Mouse (Mus musculus): ENCODE data around the gene Plpp7. TPM values are rescaled to one million over a fixed set of nuclear protein-coding genes. Genes with fewer than 3 reads are reported as not detected.
A peak's percentile ranks its signal among the peaks of the same experiment; 100 is the strongest.

The Plpp7 gene
- polyA plus RNA-seq, 1 experiment from 2014 or later, result 7.3 TPM

- ATAC-seq (ENCODE audit: low FRiP score), result no peak
- Histone ChIP-seq H3K4me3 (ENCODE audit: low read depth, low read length) (no peak overlapping the region), H3K9me3 (ENCODE audit: control insufficient read depth, low read length) (no peaks in the 10 kb centered on the region), H3K27ac (ENCODE audit: low read depth, low read length) (no peak overlapping the region), H3K4me1 (ENCODE audit: control insufficient read depth, insufficient read depth, low read length) (no peaks in the 10 kb centered on the region; the same call in 1 of the 2 replicates), H3K9ac (ENCODE audit: low read length) (no peak overlapping the region), H3K36me3 (ENCODE audit: control insufficient read depth, insufficient read depth, low read length) (no peaks in the 10 kb centered on the region), H3K4me2 (no peak overlapping the region), H3K27me3 (ENCODE audit: control insufficient read depth, insufficient read depth, low read length) (no peaks in the 10 kb centered on the region)
- 85% methylated on average over 7 of the region's 7 CpGs for WGBS
- peak; percentile 54 for DNase-seq (ENCODE audit: low spot score, missing footprints)
Observed at GRCm38 (mm10) chr2:32104122-32104521, 8.8 kb downstream of the Plpp7 start.

- no peaks in the 10 kb centered on the region; the same call in 1 of the 2 replicates for H3K4me1 ChIP-seq (ENCODE audit: control insufficient read depth, insufficient read depth, low read length)
- H3K36me3 ChIP-seq (ENCODE audit: control insufficient read depth, insufficient read depth, low read length), result no peaks in the 10 kb centered on the region
- no peak overlapping the region for H3K4me3 ChIP-seq (ENCODE audit: low read depth, low read length)
- ATAC-seq (ENCODE audit: low FRiP score) (no peak), DNase-seq (ENCODE audit: low spot score, missing footprints) (no peak)
- H3K4me2 ChIP-seq, result no peak overlapping the region
- no peaks in the 10 kb centered on the region for H3K27me3 ChIP-seq (ENCODE audit: control insufficient read depth, insufficient read depth, low read length)
- no peaks in the 10 kb centered on the region for H3K9me3 ChIP-seq (ENCODE audit: control insufficient read depth, low read length)
- no peak overlapping the region for H3K9ac ChIP-seq (ENCODE audit: low read length)
- H3K27ac ChIP-seq (ENCODE audit: low read depth, low read length), result no peak overlapping the region
- WGBS, result 67% methylated on average over 16 of the region's 16 CpGs
Observed at GRCm38 (mm10) chr2:32105117-32105913, 10.0 kb downstream of the Plpp7 start.

GRCm38 (mm10) chr2:32105930-32106329 is 10.6 kb downstream of the Plpp7 start:
- ATAC-seq (ENCODE audit: low FRiP score), result no peak
- Histone ChIP-seq H3K9me3 (ENCODE audit: control insufficient read depth, low read length) (no peaks in the 10 kb centered on the region), H3K27me3 (ENCODE audit: control insufficient read depth, insufficient read depth, low read length) (no peaks in the 10 kb centered on the region), H3K36me3 (ENCODE audit: control insufficient read depth, insufficient read depth, low read length) (no peaks in the 10 kb centered on the region), H3K4me2 (no peak overlapping the region), H3K4me1 (ENCODE audit: control insufficient read depth, insufficient read depth, low read length) (no peaks in the 10 kb centered on the region; the same call in 1 of the 2 replicates), H3K9ac (ENCODE audit: low read length) (no peak overlapping the region), H3K4me3 (ENCODE audit: low read depth, low read length) (no peak overlapping the region), H3K27ac (ENCODE audit: low read depth, low read length) (no peak overlapping the region)
- 78% methylated on average over 7 of the region's 7 CpGs for WGBS
- DNase-seq (ENCODE audit: low spot score, missing footprints), result no peak

- H3K4me1 ChIP-seq (ENCODE audit: control insufficient read depth, insufficient read depth, low read length), result no peaks in the 10 kb centered on the region
- no peak overlapping the region for H3K4me3 ChIP-seq (ENCODE audit: low read depth, low read length)
- H3K4me2 ChIP-seq, result no peak overlapping the region
- ATAC-seq (ENCODE audit: low FRiP score) (no peak), DNase-seq (ENCODE audit: low spot score, missing footprints) (no peak)
- H3K9ac ChIP-seq (ENCODE audit: low read length), result no peak overlapping the region
- H3K9me3 ChIP-seq (ENCODE audit: control insufficient read depth, low read length), result no peaks in the 10 kb centered on the region
- H3K27me3 ChIP-seq (ENCODE audit: control insufficient read depth, insufficient read depth, low read length), result no peaks in the 10 kb centered on the region
- no peaks in the 10 kb centered on the region for H3K36me3 ChIP-seq (ENCODE audit: control insufficient read depth, insufficient read depth, low read length)
- H3K27ac ChIP-seq (ENCODE audit: low read depth, low read length), result no peak overlapping the region
- 91% methylated on average over 1 of the region's 1 CpGs for WGBS
Observed at GRCm38 (mm10) chr2:32111268-32111667, 15.9 kb downstream of the Plpp7 start.

GRCm38 (mm10) chr2:32112548-32112947 is 17.2 kb downstream of the Plpp7 start:
- Histone ChIP-seq H3K4me1 (ENCODE audit: control insufficient read depth, insufficient read depth, low read length) (no peaks in the 10 kb centered on the region), H3K27ac (ENCODE audit: low read depth, low read length) (no peak overlapping the region), H3K36me3 (ENCODE audit: control insufficient read depth, insufficient read depth, low read length) (no peaks in the 10 kb centered on the region), H3K9me3 (ENCODE audit: control insufficient read depth, low read length) (no peaks in the 10 kb centered on the region), H3K27me3 (ENCODE audit: control insufficient read depth, insufficient read depth, low read length) (no peaks in the 10 kb centered on the region), H3K4me2 (no peak overlapping the region), H3K4me3 (ENCODE audit: low read depth, low read length) (no peak overlapping the region), H3K9ac (ENCODE audit: low read length) (no peak overlapping the region)
- ATAC-seq (ENCODE audit: low FRiP score), result no peak
- 68% methylated on average over 2 of the region's 2 CpGs for WGBS
- DNase-seq (ENCODE audit: low spot score, missing footprints), result no peak

GRCm38 (mm10) chr2:32115851-32116268 is 20.5 kb downstream of the Plpp7 start:
- Histone ChIP-seq H3K27me3 (ENCODE audit: control insufficient read depth, insufficient read depth, low read length) (no peaks in the 10 kb centered on the region), H3K9me3 (ENCODE audit: control insufficient read depth, low read length) (no peaks in the 10 kb centered on the region), H3K36me3 (ENCODE audit: control insufficient read depth, insufficient read depth, low read length) (no peaks in the 10 kb centered on the region), H3K4me3 (ENCODE audit: low read depth, low read length) (no peak overlapping the region), H3K27ac (ENCODE audit: low read depth, low read length) (no peak overlapping the region), H3K9ac (ENCODE audit: low read length) (no peak overlapping the region), H3K4me2 (no peak overlapping the region), H3K4me1 (ENCODE audit: control insufficient read depth, insufficient read depth, low read length) (no peaks in the 10 kb centered on the region)
- DNase-seq (ENCODE audit: low spot score, missing footprints) (no peak), ATAC-seq (ENCODE audit: low FRiP score) (no peak)
- WGBS, result 87% methylated on average over 4 of the region's 4 CpGs

- DNase-seq (ENCODE audit: low spot score, missing footprints) (peak; percentile 56), ATAC-seq (ENCODE audit: low FRiP score) (no peak)
- H3K4me1 ChIP-seq (ENCODE audit: control insufficient read depth, insufficient read depth, low read length), result no peaks in the 10 kb centered on the region
- no peak overlapping the region for H3K4me3 ChIP-seq (ENCODE audit: low read depth, low read length)
- H3K4me2 ChIP-seq, result no peak overlapping the region
- no peaks in the 10 kb centered on the region for H3K36me3 ChIP-seq (ENCODE audit: control insufficient read depth, insufficient read depth, low read length)
- H3K9me3 ChIP-seq (ENCODE audit: control insufficient read depth, low read length), result no peaks in the 10 kb centered on the region
- H3K27me3 ChIP-seq (ENCODE audit: control insufficient read depth, insufficient read depth, low read length), result no peaks in the 10 kb centered on the region
- H3K27ac ChIP-seq (ENCODE audit: low read depth, low read length), result no peak overlapping the region
- no peak overlapping the region for H3K9ac ChIP-seq (ENCODE audit: low read length)
- 92% methylated on average over 20 of the region's 20 CpGs for WGBS
Observed at GRCm38 (mm10) chr2:32119802-32120750, 24.7 kb downstream of the Plpp7 start.

GRCm38 (mm10) chr2:32121150-32121549 is 25.8 kb downstream of the Plpp7 start:
- Histone ChIP-seq H3K36me3 (ENCODE audit: control insufficient read depth, insufficient read depth, low read length) (no peaks in the 10 kb centered on the region), H3K27ac (ENCODE audit: low read depth, low read length) (no peak overlapping the region), H3K9ac (ENCODE audit: low read length) (no peak overlapping the region), H3K4me3 (ENCODE audit: low read depth, low read length) (no peak overlapping the region), H3K4me1 (ENCODE audit: control insufficient read depth, insufficient read depth, low read length) (no peaks in the 10 kb centered on the region), H3K4me2 (no peak overlapping the region), H3K9me3 (ENCODE audit: control insufficient read depth, low read length) (no peaks in the 10 kb centered on the region), H3K27me3 (ENCODE audit: control insufficient read depth, insufficient read depth, low read length) (no peaks in the 10 kb centered on the region)
- DNase-seq (ENCODE audit: low spot score, missing footprints) (no peak), ATAC-seq (ENCODE audit: low FRiP score) (no peak)
- WGBS, result 70% methylated on average over 5 of the region's 5 CpGs

- Histone ChIP-seq H3K9ac (ENCODE audit: low read length) (no peak overlapping the region), H3K4me1 (ENCODE audit: control insufficient read depth, insufficient read depth, low read length) (no peaks in the 10 kb centered on the region), H3K4me2 (no peak overlapping the region), H3K27ac (ENCODE audit: low read depth, low read length) (no peak overlapping the region), H3K4me3 (ENCODE audit: low read depth, low read length) (no peak overlapping the region), H3K27me3 (ENCODE audit: control insufficient read depth, insufficient read depth, low read length) (no peaks in the 10 kb centered on the region), H3K36me3 (ENCODE audit: control insufficient read depth, insufficient read depth, low read length) (no peaks in the 10 kb centered on the region), H3K9me3 (ENCODE audit: control insufficient read depth, low read length) (no peaks in the 10 kb centered on the region)
- ATAC-seq (ENCODE audit: low FRiP score), result no peak
- no peak for DNase-seq (ENCODE audit: low spot score, missing footprints)
- 72% methylated on average over 2 of the region's 2 CpGs for WGBS
Observed at GRCm38 (mm10) chr2:32121785-32122184, 26.5 kb downstream of the Plpp7 start.
